Mouse (Mus musculus) small intestine, adult 2 months (tissue): ENCODE measurements around the gene Gcdh. TPM values are rescaled to one million over a fixed set of nuclear protein-coding genes. Genes with fewer than 3 reads are reported as not detected.

Experiments used
- H3K27ac ChIP-seq: fragments of 200-500 bp; 2 replicates; pipeline ENCODE4 v1.5.1; 2012; ENCODE audit warnings: low read depth, low read length, control low read depth, inconsistent platforms; ENCODE audit not compliant: insufficient read depth
- H3K27me3 ChIP-seq: fragments of 200-500 bp; 2 replicates; pipeline ENCODE4 v1.6.1; 2012; ENCODE audit warnings: mild to moderate bottlenecking, moderate library complexity, low read length, inconsistent platforms; ENCODE audit not compliant: control insufficient read depth, insufficient read depth
- H3K36me3 ChIP-seq: fragments of 200-500 bp; 2 replicates; pipeline ENCODE4 v1.6.1; 2012; ENCODE audit warnings: mild to moderate bottlenecking, low read length, control low read depth, inconsistent platforms; ENCODE audit not compliant: control insufficient read depth, insufficient read depth
- H3K4me1 ChIP-seq: fragments of 200-500 bp; 2 replicates; pipeline ENCODE4 v1.6.1; 2012; ENCODE audit warnings: low read length, inconsistent platforms, mixed read lengths; ENCODE audit not compliant: control insufficient read depth, insufficient read depth, insufficient read length
- H3K4me3 ChIP-seq: fragments of 200-500 bp; 2 replicates; pipeline ENCODE4 v1.5.1; 2012; ENCODE audit warnings: low read depth, mild to moderate bottlenecking, control low read depth, inconsistent platforms, low read length, moderate library complexity
- CTCF ChIP-seq: fragments of 200-500 bp; IDR thresholded peaks from 2 replicates; pipeline ENCODE4 v1.5.1; 2012; ENCODE audit warnings: low read depth, mild to moderate bottlenecking, control low read depth, inconsistent platforms, low read length, moderate library complexity, mixed read lengths; ENCODE audit not compliant: insufficient replicate concordance, insufficient read length; ENCODE audit errors: extremely low read depth
- POLR2A ChIP-seq: fragments of 200-500 bp; IDR thresholded peaks from 2 replicates; pipeline ENCODE4 v1.6.1; 2012; ENCODE audit warnings: low read depth, mild to moderate bottlenecking, control low read depth, inconsistent platforms, low read length, moderate library complexity
- WGBS: fragments of 180-500 bp; shearing (Covaris S2); methylation state at CpG from one replicate; pipeline ENCODE4 v1.1.7; 2018; 5-methylcytosine and 5-hydroxymethylcytosine counted together
- polyA plus RNA-seq: library from polyadenylated mRNA; depleted of rRNA; stranded (reverse); fragments of >200 nt; gene quantifications from 2 replicates; pipeline ENCODE4 v1.2.3, GENCODE M21; 2012

Gene Gcdh
- polyA plus RNA-seq, 1 experiment: 53.2 TPM

GRCm38 (mm10) chr8:84933767-84934559 lies 40.2 kb upstream of the Gcdh start:
- H3K4me1 ChIP-seq: peaks cover 5% of the 10 kb centered on the region; the same call in 1 of the 2 replicates
- 71% methylated on average over 16 of the region's 16 CpGs for WGBS
- no peak for TF ChIP-seq POLR2A
- H3K27me3 ChIP-seq: peaks cover 44% of the 10 kb centered on the region
- H3K36me3 ChIP-seq: no peaks in the 10 kb centered on the region
- no peak overlapping the region for H3K27ac ChIP-seq
- H3K4me3 ChIP-seq: no peak overlapping the region

GRCm38 (mm10) chr8:84930582-84930981 lies 36.9 kb upstream of the Gcdh start:
- no peak overlapping the region for H3K27ac ChIP-seq
- H3K36me3 ChIP-seq: no peaks in the 10 kb centered on the region
- WGBS: 84% methylated on average over 13 of the region's 13 CpGs
- 0 out of 2 replicates have a peak, but pooled peaks cover 3% of the 10 kb centered on the region for H3K4me1 ChIP-seq
- H3K4me3 ChIP-seq: no peak overlapping the region
- no peak for TF ChIP-seq CTCF
- TF ChIP-seq POLR2A: no peak
- H3K27me3 ChIP-seq: peaks cover 31% of the 10 kb centered on the region

- no peak overlapping the region for H3K27ac ChIP-seq
- no peak overlapping the region for H3K4me3 ChIP-seq
- TF ChIP-seq CTCF (peak; percentile 75; the same call in 1 of the 2 replicates), POLR2A (no peak)
- H3K36me3 ChIP-seq: no peaks in the 10 kb centered on the region
- peaks cover 21% of the 10 kb centered on the region for H3K27me3 ChIP-seq
- 5% methylated on average over 52 of the region's 52 CpGs for whole genome bisulfite sequencing
- 0 out of 2 replicates have a peak, but pooled peaks cover 3% of the 10 kb centered on the region for H3K4me1 ChIP-seq
These were observed 35.0 kb upstream of the Gcdh start for GRCm38 (mm10) chr8:84928456-84929306.

- Histone ChIP-seq H3K36me3 (no peaks in the 10 kb centered on the region), H3K4me3 (no peak overlapping the region), H3K4me1 (0 out of 2 replicates have a peak, but pooled peaks cover 3% of the 10 kb centered on the region), H3K27me3 (peaks cover 21% of the 10 kb centered on the region), H3K27ac (no peak overlapping the region)
- whole genome bisulfite sequencing: 92% methylated on average over 1 of the region's 1 CpGs
- TF ChIP-seq CTCF (no peak), POLR2A (no peak)
These were observed 33.8 kb upstream of the Gcdh start for GRCm38 (mm10) chr8:84927513-84927912.

GRCm38 (mm10) chr8:84925557-84925956 lies 31.8 kb upstream of the Gcdh start:
- TF ChIP-seq CTCF (no peak), POLR2A (no peak)
- H3K27me3 ChIP-seq: peaks cover 16% of the 10 kb centered on the region
- 48% methylated on average over 7 of the region's 7 CpGs for WGBS
- H3K4me3 ChIP-seq: no peak overlapping the region
- H3K4me1 ChIP-seq: 0 out of 2 replicates have a peak, but pooled peaks cover 3% of the 10 kb centered on the region
- H3K27ac ChIP-seq: no peak overlapping the region
- H3K36me3 ChIP-seq: no peaks in the 10 kb centered on the region

- no peak for TF ChIP-seq CTCF
- TF ChIP-seq POLR2A: no peak
- H3K36me3 ChIP-seq: no peaks in the 10 kb centered on the region
- H3K4me1 ChIP-seq: no peaks in the 10 kb centered on the region
- 64% methylated on average over 2 of the region's 2 CpGs for WGBS
- H3K27me3 ChIP-seq: no peaks in the 10 kb centered on the region
- no peak overlapping the region for H3K27ac ChIP-seq
- no peak overlapping the region for H3K4me3 ChIP-seq
These were observed 27.9 kb upstream of the Gcdh start for GRCm38 (mm10) chr8:84921596-84921995.

GRCm38 (mm10) chr8:84918646-84919045 lies 24.9 kb upstream of the Gcdh start:
- Histone ChIP-seq H3K27me3 (no peaks in the 10 kb centered on the region), H3K4me3 (no peak overlapping the region), H3K4me1 (no peaks in the 10 kb centered on the region), H3K36me3 (no peaks in the 10 kb centered on the region), H3K27ac (no peak overlapping the region)
- 90% methylated on average over 15 of the region's 15 CpGs for WGBS
- TF ChIP-seq POLR2A (no peak), CTCF (no peak)
